ENCODE assay signal across 28 mouse cellular contexts in the genomic region with DNA sequence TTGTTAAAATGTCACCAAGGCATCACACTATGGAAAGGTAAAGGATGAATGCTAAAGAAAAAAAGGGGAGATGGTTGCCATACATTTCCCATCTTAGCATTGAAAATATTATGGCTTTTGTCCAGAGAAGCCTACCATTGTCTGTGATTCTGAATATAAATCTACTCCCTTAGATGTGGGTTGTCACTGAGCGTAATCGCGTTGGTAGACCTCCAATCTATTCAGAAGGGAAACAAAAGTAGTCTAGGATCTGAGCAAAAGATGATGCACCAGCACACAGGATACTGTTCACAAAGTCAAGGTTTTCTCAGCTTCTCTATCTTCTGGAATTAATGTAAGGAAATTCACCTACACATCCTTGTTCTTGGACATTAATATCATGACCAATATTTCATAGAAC.
"Had no signal": no experiment of that assay in that cellular context is flagged by ENCODE, and none has a peak within 500 bp of the region (broad histone marks: within the 10 kb centered on the region; RNA-seq: fewer than 3 reads in every experiment).

No protein-coding gene starts in this region.

- ATAC-seq: forebrain, embryonic 13.5 days; forebrain, embryonic 14.5 days; forebrain, embryonic 15.5 days; forebrain, embryonic 16.5 days; forebrain, postnatal 0 days had no signal

- H3K9me3 ChIP-seq: embryonic facial prominence, embryonic 10.5 days; embryonic facial prominence, embryonic 12.5 days; embryonic facial prominence, embryonic 13.5 days; embryonic facial prominence, embryonic 15.5 days; forebrain, embryonic 10.5 days; forebrain, embryonic 12.5 days; forebrain, embryonic 13.5 days; forebrain, embryonic 15.5 days had no signal

- H3K36me3 ChIP-seq: embryonic facial prominence, embryonic 10.5 days; embryonic facial prominence, embryonic 12.5 days; embryonic facial prominence, embryonic 13.5 days; embryonic facial prominence, embryonic 15.5 days; forebrain, embryonic 10.5 days; forebrain, embryonic 12.5 days; forebrain, embryonic 15.5 days had no signal

- DNase-seq: cerebellum, adult 2 months; cerebellum, adult 8-10 months; cerebellum, adult 9-10 months; cerebellum, adult 9-11 months; cerebellum, postnatal 10 days; cerebellum, postnatal 14 days; cerebellum, postnatal 25 days; cerebellum, postnatal 36 days; embryo, embryonic 11 days; forebrain, postnatal 0 days; gastrocnemius, adult 2 months; gastrocnemius, postnatal 10 days; gastrocnemius, postnatal 14 days; gastrocnemius, postnatal 25 days; gastrocnemius, postnatal 36 days; heart, adult 11 months; heart, adult 18-20 months had no signal

- H3K9ac ChIP-seq: embryonic facial prominence, embryonic 12.5 days; embryonic facial prominence, embryonic 13.5 days; embryonic facial prominence, embryonic 15.5 days; forebrain, embryonic 12.5 days; forebrain, embryonic 13.5 days; forebrain, embryonic 15.5 days; forebrain, postnatal 0 days had no signal

- H3K4me3 ChIP-seq: embryonic facial prominence, embryonic 10.5 days; embryonic facial prominence, embryonic 12.5 days; embryonic facial prominence, embryonic 13.5 days; embryonic facial prominence, embryonic 15.5 days; erythroblast, embryonic 14.5 days; forebrain, embryonic 10.5 days; forebrain, embryonic 12.5 days; forebrain, embryonic 13.5 days; forebrain, embryonic 15.5 days; gastrocnemius, adult 2 months had no signal

- H3K4me1 ChIP-seq: embryonic facial prominence, embryonic 10.5 days; embryonic facial prominence, embryonic 12.5 days; embryonic facial prominence, embryonic 13.5 days; embryonic facial prominence, embryonic 15.5 days; forebrain, embryonic 10.5 days; forebrain, embryonic 12.5 days; forebrain, embryonic 13.5 days; forebrain, embryonic 15.5 days had no signal

- H3K27me3 ChIP-seq: embryonic facial prominence, embryonic 12.5 days; embryonic facial prominence, embryonic 13.5 days; embryonic facial prominence, embryonic 15.5 days; forebrain, embryonic 12.5 days; forebrain, embryonic 13.5 days; forebrain, embryonic 15.5 days had no signal

- H3K27ac ChIP-seq: embryonic facial prominence, embryonic 10.5 days; embryonic facial prominence, embryonic 12.5 days; embryonic facial prominence, embryonic 13.5 days; embryonic facial prominence, embryonic 15.5 days; forebrain, embryonic 10.5 days; forebrain, embryonic 12.5 days; forebrain, embryonic 13.5 days; forebrain, embryonic 15.5 days; gastrocnemius, adult 2 months had no signal
